Mouse (Mus musculus) layer of hippocampus, adult 2 months (tissue): ENCODE measurements around the gene Plvap. TPM values are rescaled to one million over a fixed set of nuclear protein-coding genes. Genes with fewer than 3 reads are reported as not detected.
A peak's percentile ranks its signal among the peaks of the same experiment; 100 is the strongest.

Experiments used
- DNase-seq, 2 experiments: peaks; one replicate each; pipeline ENCODE4 v3.0.0; 2022; ENCODE audit warnings: low spot score in 2 of 2
- H3K27ac ChIP-seq: fragments of 200-600 bp; 2 replicates; pipeline ENCODE4 v1.8.1; 2022
- H3K4me3 ChIP-seq: fragments of 200-600 bp; 2 replicates; pipeline ENCODE4 v1.8.1; 2022; ENCODE audit warnings: mild to moderate bottlenecking
- CTCF ChIP-seq: fragments of 200-600 bp; conservative IDR thresholded peaks from 2 replicates; pipeline ENCODE4 v1.8.1; 2022; ENCODE audit warnings: antibody characterized with exemption, mild to moderate bottlenecking, moderate library complexity
- total RNA-seq, 2 experiments: library from RNA; stranded (reverse); gene quantifications; 2 replicates each; pipeline ENCODE4 v1.2.3; 2021

The Plvap gene
- total RNA-seq, 2 experiments from 2014 or later, result 7.3 to 7.7 TPM

DNA sequence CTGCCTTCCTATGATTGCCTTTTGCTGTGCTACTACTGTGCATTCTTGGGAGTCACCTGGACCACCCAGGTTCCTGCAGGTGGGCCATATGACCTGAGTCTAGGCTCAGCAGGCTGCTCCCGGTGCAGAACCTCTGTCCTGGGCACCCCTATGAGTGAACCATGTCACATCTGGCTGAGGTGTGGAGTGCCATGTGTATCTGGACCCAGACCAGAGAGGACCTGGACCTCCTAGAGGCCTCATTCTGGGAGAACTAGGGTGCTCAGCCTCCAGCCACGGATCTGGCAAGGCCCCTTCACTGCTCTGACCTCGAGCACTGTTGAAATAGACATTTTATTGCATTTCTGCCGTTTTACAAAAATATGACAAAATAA, 35.9 kb downstream of the Plvap start:
- TF ChIP-seq CTCF, result no peak
- no peak for DNase-seq
- peak overlapping the region; percentile 95 for H3K27ac ChIP-seq

DNA sequence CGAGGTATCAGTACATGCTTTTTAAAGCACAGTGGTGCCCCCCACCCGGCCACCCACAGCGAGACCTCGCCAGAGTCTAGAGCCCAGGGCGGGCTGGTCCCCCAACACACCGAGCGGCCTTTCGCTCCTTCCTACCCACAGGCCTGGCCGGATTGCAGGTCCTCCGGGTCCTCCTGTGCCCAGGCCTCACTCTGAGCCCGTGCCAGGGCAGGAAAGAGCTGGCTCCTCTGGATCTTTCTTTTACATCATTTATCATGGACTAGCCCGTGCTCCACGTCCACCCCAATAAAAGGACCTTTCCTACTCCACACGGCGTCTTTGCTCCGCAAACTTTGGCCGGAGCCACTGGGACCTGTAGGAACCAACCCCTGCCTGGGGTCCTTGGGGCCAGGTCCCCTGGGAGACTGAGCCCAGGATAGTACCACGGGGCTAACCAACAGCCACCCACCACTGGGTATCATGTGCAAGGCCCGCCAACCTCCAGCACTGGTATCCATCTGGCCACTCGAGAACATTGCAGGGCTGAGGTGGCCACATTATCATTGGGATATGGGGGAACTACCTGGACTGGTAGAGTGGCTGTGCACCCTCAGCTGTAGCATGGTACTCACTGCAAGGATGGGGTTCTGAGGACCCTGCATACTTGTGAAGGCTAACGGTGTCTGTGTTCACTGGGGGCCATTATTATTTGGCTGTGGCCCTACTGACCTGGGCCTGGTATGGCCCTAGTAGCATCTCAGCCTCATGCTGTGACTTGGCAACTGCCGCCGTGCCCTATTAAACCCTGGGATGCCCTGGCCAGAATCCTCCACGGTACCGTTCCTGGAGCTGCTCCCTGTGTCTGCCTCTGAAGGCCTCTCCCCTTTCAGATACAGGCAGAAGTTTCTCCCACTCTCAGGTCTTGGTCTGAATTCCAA, 36.5 kb downstream of the Plvap start:
- no peak for DNase-seq
- H3K27ac ChIP-seq, result peak overlapping the region; percentile 95; the same call in 1 of the 2 replicates

More for the DNA sequence above, 35.9 kb downstream of the Plvap start:
- H3K4me3 ChIP-seq, result peak overlapping the region; percentile 57

DNA sequence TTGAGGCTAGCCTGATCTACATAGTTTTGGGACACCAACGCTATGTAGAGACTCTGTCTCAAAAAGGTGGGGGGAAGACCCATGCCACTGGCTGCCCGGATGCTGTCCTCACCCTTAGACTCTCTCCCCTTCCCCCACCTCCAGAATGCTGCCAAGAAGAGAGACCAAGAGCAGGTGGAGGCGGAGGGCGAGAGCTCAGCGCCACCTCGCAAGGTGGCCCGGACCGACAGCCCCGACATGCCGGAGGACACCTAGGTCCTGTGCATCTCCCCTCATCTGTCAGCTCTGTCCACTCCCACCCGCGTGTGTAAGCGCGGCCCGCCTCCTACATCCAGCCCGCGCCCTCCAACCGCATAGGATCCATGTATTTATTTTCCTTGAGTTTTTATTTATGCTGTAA, 37.2 kb downstream of the Plvap start:
- Histone ChIP-seq H3K4me3 (no peak overlapping the region), H3K27ac (no peak overlapping the region)
- no peak for DNase-seq
- no peak for TF ChIP-seq CTCF

More for the DNA sequence above, 36.5 kb downstream of the Plvap start:
- no peak overlapping the region; the same call in 1 of the 2 replicates for H3K4me3 ChIP-seq
- no peak for TF ChIP-seq CTCF

DNA sequence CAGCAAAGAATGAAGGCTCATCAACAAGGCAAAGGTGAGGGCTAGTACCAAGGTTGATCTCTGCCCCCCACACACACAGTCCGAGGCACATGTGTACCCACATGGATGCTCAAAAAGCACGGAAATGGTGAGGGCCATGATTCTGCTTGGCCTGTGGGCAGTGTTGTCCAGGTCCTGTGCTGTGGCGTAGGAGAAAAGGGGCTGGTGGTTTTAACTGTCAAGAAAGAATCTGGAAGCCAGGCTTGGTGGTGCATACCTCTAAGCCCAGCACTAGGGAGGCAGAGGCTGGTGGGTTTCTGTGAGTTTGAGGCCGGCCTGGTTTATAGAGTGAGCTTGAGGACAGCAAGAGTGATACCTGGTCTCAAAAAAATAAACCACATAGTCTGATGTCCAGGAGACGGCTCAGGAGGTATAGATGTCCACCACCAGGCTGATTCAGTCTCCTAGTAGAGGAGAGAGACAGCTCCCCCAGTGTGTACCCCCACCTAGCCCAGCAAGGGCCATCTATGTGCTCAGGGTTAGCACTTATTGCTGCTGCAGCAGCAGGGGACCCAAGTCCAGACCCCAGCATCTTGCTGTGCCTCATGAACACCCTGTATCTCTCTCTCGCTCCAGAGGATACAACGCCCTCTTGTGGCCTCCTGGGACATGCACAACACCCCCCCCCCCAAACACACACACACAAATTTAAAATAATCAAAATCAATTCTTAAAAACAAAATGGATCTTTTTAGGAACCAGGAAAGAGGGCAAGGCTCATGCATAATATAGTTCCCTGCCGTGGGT, 38.8 kb downstream of the Plvap start:
- Histone ChIP-seq H3K4me3 (no peak overlapping the region), H3K27ac (no peak overlapping the region)
- TF ChIP-seq CTCF, result peak; percentile 69
- DNase-seq, result no peak

DNA sequence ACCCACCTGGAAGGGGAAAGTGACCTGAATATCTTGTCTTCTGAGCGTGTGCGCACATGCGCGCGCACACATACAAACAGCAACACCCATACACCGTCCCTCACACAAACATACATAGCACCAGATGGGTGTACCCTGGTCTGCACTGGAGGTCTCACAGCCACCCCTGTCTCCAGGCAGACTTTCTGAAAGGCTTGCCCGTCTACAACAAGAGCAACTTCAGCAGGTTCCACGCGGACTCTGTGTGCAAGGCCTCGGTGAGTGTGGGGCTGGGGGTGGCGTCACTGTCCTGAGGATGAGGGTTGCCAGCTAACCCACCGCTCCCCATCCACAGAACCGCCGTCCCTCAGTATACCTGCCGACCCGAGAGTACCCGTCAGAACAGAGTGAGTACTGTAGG, 39.7 kb downstream of the Plvap start:
- no peak for TF ChIP-seq CTCF
- Histone ChIP-seq H3K4me3 (no peak overlapping the region), H3K27ac (no peak overlapping the region)
- DNase-seq, result no peak

DNA sequence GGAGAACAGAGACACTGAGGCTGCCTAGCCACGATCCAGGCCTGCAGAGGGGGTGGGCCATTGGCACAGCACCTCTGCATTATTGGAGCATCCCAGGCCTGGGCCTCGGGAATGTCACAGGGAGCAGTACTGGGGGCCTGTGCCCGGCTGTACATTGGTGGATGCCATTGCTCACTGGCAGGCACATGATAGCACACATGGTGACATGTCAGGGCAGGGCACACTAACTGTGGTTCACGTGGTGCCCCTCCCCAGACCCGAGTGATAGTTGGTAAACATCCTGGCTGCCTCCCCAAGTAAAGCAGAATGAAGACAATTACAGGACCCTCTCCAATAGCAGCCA, 40.7 kb downstream of the Plvap start:
- no peak for TF ChIP-seq CTCF
- no peak overlapping the region for H3K4me3 ChIP-seq
- no peak overlapping the region for H3K27ac ChIP-seq
- no peak for DNase-seq

DNA sequence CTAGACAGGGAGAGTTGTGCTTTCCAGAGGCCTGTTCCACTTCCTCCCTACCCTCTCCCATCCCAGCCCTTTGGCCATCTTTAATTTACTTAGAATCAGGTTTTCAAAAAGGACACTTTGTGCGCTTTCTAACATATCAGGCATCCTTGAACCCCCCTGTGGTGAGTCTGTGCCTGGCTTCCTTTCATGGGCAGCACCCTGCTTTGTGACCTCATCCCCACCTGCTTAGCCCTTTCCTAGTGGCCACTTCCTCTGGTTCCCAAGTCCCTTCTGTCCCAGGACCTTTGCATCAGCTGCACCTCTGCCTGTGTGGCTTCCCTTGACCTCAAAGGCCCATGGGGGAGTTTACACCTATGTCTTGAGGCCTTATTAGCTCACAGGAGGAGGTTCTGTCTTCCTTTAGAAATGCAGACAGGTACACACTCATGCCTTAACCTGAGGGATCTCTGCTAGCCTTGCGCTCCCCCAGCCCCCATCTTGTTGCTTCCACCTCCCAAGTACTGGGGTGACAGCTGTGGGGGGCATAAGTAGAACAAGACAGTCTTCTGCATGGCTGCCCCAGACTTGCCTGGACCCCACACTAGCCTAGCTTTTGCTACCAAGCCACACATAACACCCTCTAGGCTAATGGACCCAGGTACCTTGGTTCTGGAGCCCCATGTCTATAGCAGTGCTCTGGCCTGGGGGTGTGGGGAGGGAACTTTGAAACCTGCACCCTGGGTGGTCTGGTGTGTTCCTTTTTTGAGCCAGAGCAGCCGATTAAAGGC, 41.2 kb downstream of the Plvap start:
- DNase-seq, result no peak
- Histone ChIP-seq H3K4me3 (peak overlapping the region; percentile 72), H3K27ac (peak overlapping the region; percentile 97)
- TF ChIP-seq CTCF, result no peak

DNA sequence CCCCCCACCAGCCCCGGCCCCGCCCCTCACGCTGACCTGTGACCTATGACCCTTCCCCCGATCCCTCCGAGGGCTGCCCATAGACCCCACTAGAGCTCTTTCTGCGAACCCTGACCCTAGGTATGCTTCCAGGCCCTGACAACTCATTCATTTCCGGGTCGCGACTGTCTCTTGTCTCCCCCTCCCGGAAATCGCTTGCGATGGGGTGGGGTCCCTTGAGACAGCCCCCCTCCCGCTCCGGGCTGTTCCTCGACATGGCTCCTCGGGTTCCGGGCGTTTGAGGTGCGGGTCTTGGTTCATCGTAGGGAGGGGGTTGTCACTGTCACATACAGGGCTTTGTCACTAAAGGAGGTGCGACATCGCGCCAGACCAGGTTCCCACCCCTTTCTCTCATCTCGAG, 42.1 kb downstream of the Plvap start:
- H3K4me3 ChIP-seq, result peak overlapping the region; percentile 72
- DNase-seq, result peak in 1 of 2 experiments; percentile 48
- peak overlapping the region; percentile 97 for H3K27ac ChIP-seq
- TF ChIP-seq CTCF, result no peak

DNA sequence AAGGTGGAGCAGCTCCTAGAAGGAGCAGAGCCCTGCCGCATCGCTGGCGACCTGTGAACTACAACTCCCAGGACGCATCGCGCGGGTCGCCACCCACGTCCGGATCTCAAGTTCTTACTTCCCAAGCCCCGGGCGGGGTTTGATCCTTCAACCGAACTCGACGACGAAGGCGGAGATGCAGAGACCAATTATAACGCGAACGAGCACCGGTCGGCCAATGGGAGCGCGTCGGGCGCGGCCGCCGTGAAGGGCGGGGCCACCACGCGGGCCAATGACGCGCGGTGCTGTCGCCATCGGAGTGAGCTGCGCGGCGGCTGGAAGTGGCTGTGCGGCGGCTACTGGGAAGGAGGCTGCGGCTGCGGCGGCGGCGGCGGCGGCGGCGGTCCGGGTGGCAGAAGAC, 42.6 kb downstream of the Plvap start, which contains the start of gene Dda1:
Gene Dda1, plus strand, starts transcription at position 284 of the 400 bp plus-strand sequence.
- peak within 1 kb of the TSS; percentile 72 for H3K4me3 ChIP-seq
- H3K27ac ChIP-seq, result peak within 1 kb of the TSS; percentile 97
- peak; percentile 97 to 99 for DNase-seq
- no peak for TF ChIP-seq CTCF

DNA sequence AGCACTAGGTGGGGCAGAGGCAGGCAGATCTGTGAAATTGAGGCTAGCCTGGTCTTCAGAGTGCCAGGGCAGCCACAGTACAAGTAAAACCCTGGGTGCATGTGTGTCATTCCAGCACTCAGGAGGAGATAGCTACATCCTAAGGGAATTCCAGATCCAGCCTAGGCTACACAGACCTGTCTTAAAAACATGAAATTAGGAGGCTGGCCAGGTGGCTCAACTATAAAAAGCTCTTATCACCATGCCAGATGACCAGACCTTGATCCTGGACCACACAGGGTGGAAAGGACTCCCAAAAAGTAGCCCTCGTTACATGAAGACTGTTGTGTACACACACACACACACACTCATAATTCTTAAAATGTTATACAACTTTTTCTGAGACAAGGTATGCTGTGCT, 43.6 kb downstream of the Plvap start:
- H3K27ac ChIP-seq, result no peak overlapping the region
- DNase-seq, result no peak
- no peak for TF ChIP-seq CTCF
- no peak overlapping the region for H3K4me3 ChIP-seq

DNA sequence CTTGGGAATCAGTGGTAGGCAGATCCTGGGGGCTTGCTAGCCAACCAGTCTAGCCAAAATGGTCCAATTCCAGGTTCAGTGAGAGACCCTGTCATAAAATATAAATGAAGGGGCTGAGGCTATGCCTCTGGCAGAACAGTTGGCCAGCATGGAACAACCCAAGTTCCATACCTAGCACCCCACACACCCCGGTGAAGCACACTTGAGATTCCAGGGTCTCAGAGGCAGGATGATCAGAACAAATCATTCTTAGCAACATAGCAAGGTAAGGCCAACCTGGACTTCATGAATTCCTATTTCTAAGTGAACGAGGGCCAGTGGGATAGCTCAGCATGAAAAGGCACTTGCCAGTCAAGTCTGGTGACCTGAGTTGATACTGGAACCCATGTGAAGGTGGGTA, 44.4 kb downstream of the Plvap start:
- Histone ChIP-seq H3K4me3 (no peak overlapping the region), H3K27ac (no peak overlapping the region)
- no peak for DNase-seq
- no peak for TF ChIP-seq CTCF

DNA sequence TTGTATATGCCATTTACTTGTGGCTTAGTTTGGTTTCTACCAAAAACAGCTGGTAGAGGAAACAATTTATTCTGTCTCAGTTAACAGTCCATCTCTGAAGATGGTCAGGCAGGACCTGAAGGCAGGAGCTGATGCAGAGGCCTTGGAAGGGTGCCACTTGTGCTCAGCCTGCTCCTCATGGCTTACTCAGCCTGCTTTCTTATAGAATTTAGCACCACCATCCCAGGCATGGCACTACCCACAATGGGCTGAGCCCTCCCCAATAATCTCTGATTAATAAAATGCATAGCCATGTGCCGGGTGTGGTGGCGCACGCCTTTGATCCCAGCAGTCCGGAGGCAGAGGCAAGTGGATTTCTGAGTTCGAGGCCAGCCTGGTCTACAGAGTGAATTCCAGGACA, 45.4 kb downstream of the Plvap start:
- TF ChIP-seq CTCF, result no peak
- DNase-seq, result no peak

DNA sequence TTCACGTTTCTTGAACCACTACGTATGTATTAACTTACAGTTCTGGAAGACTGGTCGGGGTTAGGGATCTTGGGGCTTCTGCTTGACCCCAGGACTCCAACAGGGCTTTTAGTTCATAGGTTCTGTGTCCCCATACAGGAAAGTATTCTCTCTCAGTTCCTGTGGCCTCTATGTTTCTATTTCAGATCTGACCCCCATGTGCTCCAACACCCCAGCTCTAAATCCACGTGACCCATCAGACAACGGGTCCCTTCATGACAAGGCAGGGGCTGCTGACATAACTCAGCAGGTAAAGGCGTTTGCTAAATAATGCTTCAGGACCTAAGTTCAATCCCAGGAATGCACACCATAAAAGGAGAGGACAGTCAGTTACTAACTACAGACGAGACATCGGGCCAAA, 45.8 kb downstream of the Plvap start:
- H3K27ac ChIP-seq, result peak overlapping the region; percentile 95
- no peak for DNase-seq
- no peak for TF ChIP-seq CTCF
- H3K4me3 ChIP-seq, result peak overlapping the region; percentile 64

More for the DNA sequence above, 45.4 kb downstream of the Plvap start:
- Histone ChIP-seq H3K4me3 (no peak overlapping the region), H3K27ac (no peak overlapping the region)
